Mouse (Mus musculus): Measurements from ENCODE around the gene Atp2a3. TPM values are rescaled to one million over a fixed set of nuclear protein-coding genes. Genes with fewer than 3 reads are reported as not detected.

Atp2a3 gene
- polyA plus RNA-seq, 1 experiment, result 0.19 TPM

- no peaks in the 10 kb centered on the region for H3K4me1 ChIP-seq (ENCODE audit: control insufficient read depth)
- no peaks in the 10 kb centered on the region for H3K9me3 ChIP-seq (ENCODE audit: control insufficient read depth, low read length)
- no peak for TF ChIP-seq GATA1 (IDR thresholded peaks at IDR 0.05; ENCODE audit: low read length)
- TF ChIP-seq TAL1 (IDR thresholded peaks at IDR 0.05; ENCODE audit: low read length), result no peak
- H3K36me3 ChIP-seq (ENCODE audit: control insufficient read depth), result no peaks in the 10 kb centered on the region
- H3K27me3 ChIP-seq (ENCODE audit: control insufficient read depth), result no peaks in the 10 kb centered on the region
- H3K4me3 ChIP-seq (replicated peaks), result no peak overlapping the region
Measured at GRCm38 (mm10) chr11:72990688-72991087, 29.7 kb downstream of the Atp2a3 start.

- no peak overlapping the region for H3K4me3 ChIP-seq (replicated peaks)
- H3K9me3 ChIP-seq (ENCODE audit: control insufficient read depth, low read length), result no peaks in the 10 kb centered on the region
- H3K27me3 ChIP-seq (ENCODE audit: control insufficient read depth), result no peaks in the 10 kb centered on the region
- H3K4me1 ChIP-seq (ENCODE audit: control insufficient read depth), result no peaks in the 10 kb centered on the region
- TF ChIP-seq GATA1 (IDR thresholded peaks at IDR 0.05; ENCODE audit: low read length) (no peak), TAL1 (IDR thresholded peaks at IDR 0.05; ENCODE audit: low read length) (no peak)
- no peaks in the 10 kb centered on the region for H3K36me3 ChIP-seq (ENCODE audit: control insufficient read depth)
Measured at GRCm38 (mm10) chr11:72991961-72992360, 31.0 kb downstream of the Atp2a3 start.

- TF ChIP-seq TAL1 (IDR thresholded peaks at IDR 0.05; ENCODE audit: low read length), result no peak
- TF ChIP-seq GATA1 (IDR thresholded peaks at IDR 0.05; ENCODE audit: low read length), result no peak
- H3K4me3 ChIP-seq (replicated peaks), result no peak overlapping the region
- no peaks in the 10 kb centered on the region for H3K27me3 ChIP-seq (ENCODE audit: control insufficient read depth)
- peaks cover 11% of the 10 kb centered on the region for H3K4me1 ChIP-seq (ENCODE audit: control insufficient read depth)
- H3K36me3 ChIP-seq (ENCODE audit: control insufficient read depth), result no peaks in the 10 kb centered on the region
- H3K9me3 ChIP-seq (ENCODE audit: control insufficient read depth, low read length), result no peaks in the 10 kb centered on the region
Measured at GRCm38 (mm10) chr11:72996346-72996745, 35.4 kb downstream of the Atp2a3 start.

GRCm38 (mm10) chr11:72996781-72997180 lies 35.8 kb downstream of the Atp2a3 start:
- H3K4me1 ChIP-seq (ENCODE audit: control insufficient read depth), result peaks cover 11% of the 10 kb centered on the region
- H3K36me3 ChIP-seq (ENCODE audit: control insufficient read depth), result no peaks in the 10 kb centered on the region
- H3K9me3 ChIP-seq (ENCODE audit: control insufficient read depth, low read length), result no peaks in the 10 kb centered on the region
- no peaks in the 10 kb centered on the region for H3K27me3 ChIP-seq (ENCODE audit: control insufficient read depth)
- TF ChIP-seq GATA1 (IDR thresholded peaks at IDR 0.05; ENCODE audit: low read length), result no peak
- no peak overlapping the region for H3K4me3 ChIP-seq (replicated peaks)

GRCm38 (mm10) chr11:72997529-72998326 lies 36.8 kb downstream of the Atp2a3 start:
- no peaks in the 10 kb centered on the region for H3K9me3 ChIP-seq (ENCODE audit: control insufficient read depth, low read length)
- no peaks in the 10 kb centered on the region for H3K27me3 ChIP-seq (ENCODE audit: control insufficient read depth)
- no peaks in the 10 kb centered on the region for H3K36me3 ChIP-seq (ENCODE audit: control insufficient read depth)
- no peak for TF ChIP-seq TAL1 (IDR thresholded peaks at IDR 0.05; ENCODE audit: low read length)
- no peak for TF ChIP-seq GATA1 (IDR thresholded peaks at IDR 0.05; ENCODE audit: low read length)
- peaks cover 11% of the 10 kb centered on the region for H3K4me1 ChIP-seq (ENCODE audit: control insufficient read depth)
- H3K4me3 ChIP-seq (replicated peaks), result no peak overlapping the region

- peaks cover 11% of the 10 kb centered on the region for H3K4me1 ChIP-seq (ENCODE audit: control insufficient read depth)
- no peak within 1 kb of the TSS for H3K4me3 ChIP-seq (replicated peaks)
- H3K27me3 ChIP-seq (ENCODE audit: control insufficient read depth), result no peaks in the 10 kb centered on the region
- H3K9me3 ChIP-seq (ENCODE audit: control insufficient read depth, low read length), result no peaks in the 10 kb centered on the region
- no peaks in the 10 kb centered on the region for H3K36me3 ChIP-seq (ENCODE audit: control insufficient read depth)
- no peak for TF ChIP-seq TAL1 (IDR thresholded peaks at IDR 0.05; ENCODE audit: low read length)
- TF ChIP-seq GATA1 (IDR thresholded peaks at IDR 0.05; ENCODE audit: low read length), result no peak
Measured at GRCm38 (mm10) chr11:72998771-72999170, 37.8 kb downstream of the Atp2a3 start, which contains the start of gene P2rx1. TSS of gene P2rx1 (plus strand) at chr11:72999103.

- Histone ChIP-seq H3K36me3 (ENCODE audit: control insufficient read depth) (no peaks in the 10 kb centered on the region), H3K27me3 (ENCODE audit: control insufficient read depth) (no peaks in the 10 kb centered on the region), H3K4me1 (ENCODE audit: control insufficient read depth) (peaks cover 11% of the 10 kb centered on the region), H3K9me3 (ENCODE audit: control insufficient read depth, low read length) (no peaks in the 10 kb centered on the region), H3K4me3 (replicated peaks) (no peak overlapping the region)
- TF ChIP-seq GATA1 (IDR thresholded peaks at IDR 0.05; ENCODE audit: low read length) (no peak), TAL1 (IDR thresholded peaks at IDR 0.05; ENCODE audit: low read length) (no peak)
Measured at GRCm38 (mm10) chr11:73001029-73001428, 40.1 kb downstream of the Atp2a3 start.

GRCm38 (mm10) chr11:73006377-73006776 lies 45.4 kb downstream of the Atp2a3 start:
- TF ChIP-seq TAL1 (IDR thresholded peaks at IDR 0.05; ENCODE audit: low read length) (no peak), GATA1 (IDR thresholded peaks at IDR 0.05; ENCODE audit: low read length) (no peak)
- Histone ChIP-seq H3K4me3 (replicated peaks) (no peak overlapping the region), H3K27me3 (ENCODE audit: control insufficient read depth) (peaks cover 2% of the 10 kb centered on the region; the same call in 1 of the 2 replicates), H3K4me1 (ENCODE audit: control insufficient read depth) (no peaks in the 10 kb centered on the region; the same call in 1 of the 2 replicates), H3K36me3 (ENCODE audit: control insufficient read depth) (no peaks in the 10 kb centered on the region), H3K9me3 (ENCODE audit: control insufficient read depth, low read length) (no peaks in the 10 kb centered on the region)

GRCm38 (mm10) chr11:73007113-73007512 lies 46.1 kb downstream of the Atp2a3 start:
- no peak for TF ChIP-seq GATA1 (IDR thresholded peaks at IDR 0.05; ENCODE audit: low read length)
- TF ChIP-seq TAL1 (IDR thresholded peaks at IDR 0.05; ENCODE audit: low read length), result no peak
- no peaks in the 10 kb centered on the region for H3K9me3 ChIP-seq (ENCODE audit: control insufficient read depth, low read length)
- H3K27me3 ChIP-seq (ENCODE audit: control insufficient read depth), result peaks cover 2% of the 10 kb centered on the region; the same call in 1 of the 2 replicates
- H3K4me3 ChIP-seq (replicated peaks), result no peak overlapping the region
- no peaks in the 10 kb centered on the region; the same call in 1 of the 2 replicates for H3K4me1 ChIP-seq (ENCODE audit: control insufficient read depth)
- no peaks in the 10 kb centered on the region for H3K36me3 ChIP-seq (ENCODE audit: control insufficient read depth)

Measured in erythroblast, embryonic 14.5 days (primary cell).